Comparison of ENCODE assay signal across 12 mouse cellular contexts in the genomic region with DNA sequence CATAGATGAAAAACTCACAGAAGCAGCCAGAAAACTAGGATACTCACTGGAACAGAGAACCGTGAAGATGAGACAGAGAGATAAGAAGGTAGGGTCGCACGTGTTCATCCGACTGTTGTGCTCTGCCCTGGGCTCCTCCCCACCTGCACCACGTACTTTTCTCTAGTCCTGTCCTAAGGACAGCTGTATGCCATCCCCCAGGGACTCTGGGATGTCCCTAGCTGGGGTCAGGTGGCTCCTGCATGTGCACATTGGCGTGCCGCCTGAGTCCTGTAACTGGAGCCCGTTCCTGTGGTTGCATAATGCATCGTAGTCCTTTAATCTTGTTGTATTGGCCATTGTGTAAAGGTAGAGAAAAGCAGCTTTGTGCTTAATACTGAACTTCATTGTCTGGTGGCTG. TPM values are rescaled to one million over a fixed set of nuclear protein-coding genes. Genes with fewer than 3 reads are reported as not detected.
DNase-seq lines count a peak whose midpoint lies in the region; ATAC-seq and TF ChIP-seq lines count a peak whose summit lies in the region.
"Had no signal": no experiment of that assay in that cellular context is flagged by ENCODE, and none has a peak within 500 bp of the region (broad histone marks: within the 10 kb centered on the region; RNA-seq: fewer than 3 reads in every experiment).

No protein-coding gene starts in this region.

- no peaks in the 10 kb centered on the region for H3K27me3 ChIP-seq in heart, adult 2 months (ENCODE audit: control insufficient read depth, insufficient read depth, low read length)
- no peaks in the 10 kb centered on the region for H3K27me3 ChIP-seq in heart, embryonic 10.5 days (ENCODE audit: insufficient read depth, poor library complexity, severe bottlenecking)
- H3K27me3 ChIP-seq in midbrain, embryonic 12.5 days: no peaks in the 10 kb centered on the region
- H3K27me3 ChIP-seq in midbrain, embryonic 14.5 days (ENCODE audit: control insufficient read depth, insufficient read depth, low read length): no peaks in the 10 kb centered on the region
- H3K27me3 ChIP-seq in liver, postnatal 0 days (ENCODE audit: insufficient read depth, low read length): no peaks in the 10 kb centered on the region
- H3K27me3 ChIP-seq in intestine, embryonic 15.5 days (replicated peaks): no peaks in the 10 kb centered on the region
- H3K27me3 ChIP-seq: hindbrain, embryonic 15.5 days; neural tube, embryonic 13.5 days had no signal

- 56% methylated on average over 9 of the region's 9 CpGs for WGBS in heart, adult 2 months
- 85% methylated on average over 9 of the region's 9 CpGs for WGBS in heart, embryonic 10.5 days
- 75% methylated on average over 9 of the region's 9 CpGs for WGBS in midbrain, embryonic 12.5 days
- WGBS in midbrain, embryonic 14.5 days: 77% methylated on average over 9 of the region's 9 CpGs
- 64% methylated on average over 9 of the region's 9 CpGs for WGBS in liver, postnatal 0 days (ENCODE audit: insufficient replicate concordance)
- 81% methylated on average over 9 of the region's 9 CpGs for WGBS in intestine, embryonic 15.5 days

- no peak for TF ChIP-seq CTCF in heart, adult 2 months (IDR thresholded peaks at IDR 0.05)
- no peak for TF ChIP-seq CTCF in liver, postnatal 0 days (IDR thresholded peaks at IDR 0.05; ENCODE audit: low read depth)

- 0 out of 2 replicates have a peak, but pooled peaks have one; percentile 9 for TF ChIP-seq POLR2A in heart, adult 2 months (IDR thresholded peaks at IDR 0.05; ENCODE audit: insufficient read depth, low read depth, low read length)

- peak; percentile 74 for TF ChIP-seq EP300 in heart, adult 2 months (IDR thresholded peaks at IDR 0.05; ENCODE audit: insufficient read depth, low read depth, low read length)
- no peak for TF ChIP-seq EP300 in liver, postnatal 0 days (IDR thresholded peaks at IDR 0.05; ENCODE audit: low read depth)

- H3K4me3 ChIP-seq in heart, adult 2 months: no peak overlapping the region
- no peak overlapping the region for H3K4me3 ChIP-seq in heart, embryonic 10.5 days
- H3K4me3 ChIP-seq in midbrain, embryonic 12.5 days: no peak overlapping the region
- no peak overlapping the region for H3K4me3 ChIP-seq in midbrain, embryonic 14.5 days (replicated peaks; ENCODE audit: low read depth, low read length)
- no peak overlapping the region for H3K4me3 ChIP-seq in liver, postnatal 0 days (ENCODE audit: low read depth, low read length)
- no peak overlapping the region for H3K4me3 ChIP-seq in intestine, embryonic 15.5 days (replicated peaks)
- H3K4me3 ChIP-seq: hindbrain, embryonic 15.5 days; neural tube, embryonic 13.5 days had no signal

- no peak overlapping the region for H3K27ac ChIP-seq in heart, adult 2 months
- no peak overlapping the region for H3K27ac ChIP-seq in heart, embryonic 10.5 days
- no peak overlapping the region for H3K27ac ChIP-seq in midbrain, embryonic 12.5 days (replicated peaks)
- no peak overlapping the region for H3K27ac ChIP-seq in midbrain, embryonic 14.5 days (replicated peaks; ENCODE audit: low read depth, low read length)
- H3K27ac ChIP-seq in liver, postnatal 0 days (ENCODE audit: low read depth): no peak overlapping the region
- no peak overlapping the region for H3K27ac ChIP-seq in intestine, embryonic 15.5 days
- H3K27ac ChIP-seq: hindbrain, embryonic 15.5 days; neural tube, embryonic 13.5 days had no signal

- H3K4me2 ChIP-seq in midbrain, embryonic 12.5 days (replicated peaks): no peak overlapping the region
- H3K4me2 ChIP-seq in midbrain, embryonic 14.5 days (ENCODE audit: low read length): no peak overlapping the region
- H3K4me2 ChIP-seq in liver, postnatal 0 days (ENCODE audit: low read depth, low read length): no peak overlapping the region
- H3K4me2 ChIP-seq in intestine, embryonic 15.5 days (replicated peaks): no peak overlapping the region
- H3K4me2 ChIP-seq: hindbrain, embryonic 15.5 days; neural tube, embryonic 13.5 days had no signal

- H3K36me3 ChIP-seq in heart, adult 2 months (ENCODE audit: control insufficient read depth, insufficient read depth, low read length): peaks cover 21% of the 10 kb centered on the region
- peaks cover 41% of the 10 kb centered on the region for H3K36me3 ChIP-seq in heart, embryonic 10.5 days
- H3K36me3 ChIP-seq in midbrain, embryonic 12.5 days: peaks cover 14% of the 10 kb centered on the region
- peaks cover 11% of the 10 kb centered on the region; the same call in 1 of the 2 replicates for H3K36me3 ChIP-seq in midbrain, embryonic 14.5 days (ENCODE audit: control insufficient read depth, insufficient read depth, low read length)
- H3K36me3 ChIP-seq in liver, postnatal 0 days (replicated peaks; ENCODE audit: insufficient read depth, low read length): peaks cover 35% of the 10 kb centered on the region
- peaks cover 2% of the 10 kb centered on the region; the same call in 1 of the 2 replicates for H3K36me3 ChIP-seq in intestine, embryonic 15.5 days

- DNase-seq in heart, adult 2 months: peak; percentile 54 to 69
- DNase-seq in heart, embryonic 10.5 days (ENCODE audit: low spot score): no peak
- no peak for DNase-seq in midbrain, embryonic 14.5 days
- peak; percentile 45 for DNase-seq in fat pad, adult 2 months (ENCODE audit: extremely low read depth, low read depth, low spot score)
- peak; percentile 39 for DNase-seq in liver, postnatal 0 days
- DNase-seq: layer of hippocampus, adult 9-11 months; right cerebral cortex, postnatal 4 days had no signal

- ATAC-seq in midbrain, embryonic 12.5 days (ENCODE audit: low FRiP score, low read depth): 0 out of 2 replicates have a peak, but pooled peaks have one; percentile 38
- ATAC-seq in midbrain, embryonic 14.5 days (ENCODE audit: low FRiP score, low TSS enrichment): no peak
- peak; percentile 83 for ATAC-seq in liver, postnatal 0 days
- no peak for ATAC-seq in intestine, embryonic 15.5 days
- ATAC-seq in granulocyte monocyte progenitor cell, adult 5-6 weeks (replicated peaks; ENCODE audit: poor library complexity, severe bottlenecking): no peak

- H3K9ac ChIP-seq in heart, adult 2 months (ENCODE audit: low read depth, low read length): no peak overlapping the region
- no peak overlapping the region for H3K9ac ChIP-seq in midbrain, embryonic 12.5 days (replicated peaks)
- no peak overlapping the region for H3K9ac ChIP-seq in midbrain, embryonic 14.5 days (replicated peaks; ENCODE audit: low read length)
- H3K9ac ChIP-seq in liver, postnatal 0 days (replicated peaks): no peak overlapping the region
- no peak overlapping the region for H3K9ac ChIP-seq in intestine, embryonic 15.5 days
- H3K9ac ChIP-seq: hindbrain, embryonic 15.5 days; neural tube, embryonic 13.5 days had no signal

- H3K4me1 ChIP-seq in heart, adult 2 months (ENCODE audit: control insufficient read depth, insufficient read depth, low read length): peaks cover 6% of the 10 kb centered on the region
- peaks cover 18% of the 10 kb centered on the region for H3K4me1 ChIP-seq in heart, embryonic 10.5 days
- 0 out of 2 replicates have a peak, but pooled peaks cover 4% of the 10 kb centered on the region for H3K4me1 ChIP-seq in midbrain, embryonic 12.5 days
- H3K4me1 ChIP-seq in midbrain, embryonic 14.5 days (ENCODE audit: control insufficient read depth, insufficient read depth, low read length): no peaks in the 10 kb centered on the region
- peaks cover 6% of the 10 kb centered on the region; the same call in 1 of the 2 replicates for H3K4me1 ChIP-seq in liver, postnatal 0 days (ENCODE audit: insufficient read depth)
- no peaks in the 10 kb centered on the region for H3K4me1 ChIP-seq in intestine, embryonic 15.5 days (replicated peaks)
- H3K4me1 ChIP-seq: hindbrain, embryonic 15.5 days had no signal

- peaks cover 2% of the 10 kb centered on the region; the same call in 1 of the 2 replicates for H3K79me2 ChIP-seq in heart, adult 2 months (replicated peaks; ENCODE audit: control insufficient read depth, insufficient read depth, low read length)

- intact Hi-C loops in heart, adult 2 months (cut with DNase I): no loop called here

- no peaks in the 10 kb centered on the region for H3K9me3 ChIP-seq in heart, embryonic 10.5 days
- no peaks in the 10 kb centered on the region for H3K9me3 ChIP-seq in midbrain, embryonic 12.5 days
- H3K9me3 ChIP-seq in midbrain, embryonic 14.5 days (ENCODE audit: control insufficient read depth, low read length): no peaks in the 10 kb centered on the region
- no peaks in the 10 kb centered on the region for H3K9me3 ChIP-seq in liver, postnatal 0 days (ENCODE audit: low read length)
- no peaks in the 10 kb centered on the region for H3K9me3 ChIP-seq in intestine, embryonic 15.5 days
- H3K9me3 ChIP-seq: hindbrain, embryonic 15.5 days; neural tube, embryonic 13.5 days had no signal

RNA-seq across cellular contexts. Expression of gene Hpf1, which starts 9.9 kb away (rescaled TPM):
- 10 to 100 TPM; 15.5 to 16.0 TPM for total RNA-seq in heart, adult 2 months (2021)
- polyA plus RNA-seq in heart, adult 2 months (2012; rRNA removed): 7.8 and 15.2 TPM in 2 replicates
- polyA plus RNA-seq in heart, embryonic 10.5 days (2016; fragmentation: Nextera tagmentation; extraction: Ambion mirVana): 75.3 and 98.3 TPM in 2 replicates
- 114 and 117 TPM in 2 replicates for polyA plus RNA-seq in midbrain, embryonic 12.5 days (2016; fragmentation: Nextera tagmentation; extraction: Ambion mirVana)
- 95.8 and 104 TPM in 2 replicates for polyA plus RNA-seq in midbrain, embryonic 14.5 days (2014; fragmentation: Nextera tagmentation; extraction: Ambion mirVana)
- polyA plus RNA-seq in liver, postnatal 0 days (2015; fragmentation: Nextera tagmentation; extraction: Ambion mirVana): 40.8 and 43.4 TPM in 2 replicates
- polyA plus RNA-seq in intestine, embryonic 15.5 days (2015; fragmentation: Nextera tagmentation; extraction: Ambion mirVana): 86.8 and 100 TPM in 2 replicates
- total RNA-seq in granulocyte monocyte progenitor cell, adult 5-6 weeks (2014; fragmentation: Nextera tagmentation): 90.4 and 110 TPM in 2 replicates
- total RNA-seq in granulocyte monocyte progenitor cell, adult 5-6 weeks (2017): 122 and 131 TPM in 2 replicates

Comparison
In these comparisons a context has a peak if more than half of its experiments do, and no peak if none do; other contexts are left out.
1. DNase-seq: peak in heart, adult 2 months (2 of 2), fat pad, adult 2 months (single experiment) and liver, postnatal 0 days (single experiment); none in heart, embryonic 10.5 days (single experiment) and midbrain, embryonic 14.5 days (single experiment).
2. ATAC-seq: peak in midbrain, embryonic 12.5 days (single experiment) and liver, postnatal 0 days (single experiment); none in midbrain, embryonic 14.5 days (single experiment), intestine, embryonic 15.5 days (single experiment) and granulocyte monocyte progenitor cell, adult 5-6 weeks (single experiment).